Mouse (Mus musculus) cerebellum, adult 18-20 months (tissue): ENCODE data around the gene Gm3646.

Experiments
- DNase-seq, 2 experiments: peaks; one replicate each; pipeline ENCODE4 v3.0.0; 2021

Gene Gm3646

DNA sequence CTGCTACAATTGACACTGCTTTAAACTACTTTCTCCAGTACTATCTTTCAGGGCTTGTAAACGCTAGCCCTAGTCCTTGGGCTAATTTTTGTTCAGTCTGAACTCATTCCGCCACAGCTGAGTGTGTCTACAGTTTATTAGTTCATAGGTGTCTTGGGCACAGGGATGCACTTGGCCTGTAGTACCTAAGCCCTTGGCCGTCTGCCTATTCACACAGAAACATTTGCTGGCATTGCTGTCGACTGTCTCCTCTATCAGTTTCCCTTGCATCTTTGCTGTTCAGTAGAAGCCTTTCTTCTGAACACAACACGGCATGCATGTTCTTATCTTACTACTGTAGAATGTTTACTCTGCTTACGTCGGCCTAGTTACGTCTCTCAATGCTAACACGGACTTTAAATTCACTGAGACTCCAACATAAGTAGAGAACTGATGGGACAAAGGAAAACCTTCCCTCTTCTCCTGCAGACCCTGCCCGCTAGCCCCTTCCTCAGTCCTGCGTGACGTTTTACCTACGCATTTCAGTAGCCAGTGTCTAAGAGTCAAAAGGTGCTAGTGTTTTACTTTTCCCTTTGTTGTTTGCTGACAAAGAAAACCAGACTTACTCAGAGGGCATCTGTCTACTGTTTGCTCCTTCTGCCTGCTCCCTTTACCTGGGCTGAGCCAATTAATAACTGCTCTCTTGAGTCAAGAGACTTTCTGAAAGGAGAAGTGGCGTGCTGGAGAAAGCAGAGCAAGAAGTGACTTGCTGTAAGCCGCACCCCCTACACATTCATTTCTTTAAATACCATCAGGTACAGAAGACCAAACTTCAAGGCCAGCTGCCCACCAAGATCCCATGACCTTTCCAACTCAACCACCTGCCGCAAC lies 25.8 kb downstream of the Gm3646 start:
- peak; percentile 26 to 33 for DNase-seq

DNA sequence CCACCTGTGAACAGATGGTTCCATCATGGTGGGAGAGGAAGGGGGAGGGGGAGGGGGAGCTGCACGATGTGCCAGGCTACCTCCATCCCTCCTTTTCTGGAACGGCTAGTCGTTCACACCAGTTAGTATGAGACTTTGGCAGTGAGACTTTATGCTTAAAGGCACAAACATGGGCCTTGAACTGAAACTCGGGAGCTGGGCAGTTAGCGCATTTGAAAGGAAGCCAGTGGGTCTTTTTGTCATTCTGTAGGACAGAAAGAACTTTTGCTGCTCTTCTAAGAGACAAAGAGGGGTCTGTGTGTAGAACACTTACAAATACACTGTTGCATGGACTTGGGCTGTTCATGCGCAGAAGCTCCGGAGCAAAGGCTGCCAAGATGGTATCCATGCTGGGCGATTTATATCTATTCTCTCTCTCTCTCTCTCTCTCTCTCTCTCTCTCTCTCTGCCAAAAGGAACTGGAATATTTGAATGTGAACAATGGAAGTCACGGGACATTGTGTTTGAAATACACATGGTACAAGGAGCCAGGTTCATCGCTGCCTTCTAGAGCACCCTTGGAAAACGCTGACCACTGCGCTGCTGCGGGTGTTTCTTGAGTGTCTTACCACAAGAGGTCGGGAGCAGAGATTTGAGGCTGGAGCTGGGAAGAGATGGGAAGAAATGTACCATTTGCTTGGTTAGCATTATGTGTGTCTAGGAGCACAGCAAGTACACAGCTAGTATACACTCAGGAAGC lies 31.0 kb downstream of the Gm3646 start:
- DNase-seq, result no peak

- DNase-seq, result peak in 1 of 2 experiments; percentile 18
These were observed 31.6 kb downstream of the Gm3646 start for GRCm38 (mm10) chr1:39773551-39773950.

- peak; percentile 27 to 38 for DNase-seq
These were observed 32.6 kb downstream of the Gm3646 start for GRCm38 (mm10) chr1:39772401-39773095.

DNA sequence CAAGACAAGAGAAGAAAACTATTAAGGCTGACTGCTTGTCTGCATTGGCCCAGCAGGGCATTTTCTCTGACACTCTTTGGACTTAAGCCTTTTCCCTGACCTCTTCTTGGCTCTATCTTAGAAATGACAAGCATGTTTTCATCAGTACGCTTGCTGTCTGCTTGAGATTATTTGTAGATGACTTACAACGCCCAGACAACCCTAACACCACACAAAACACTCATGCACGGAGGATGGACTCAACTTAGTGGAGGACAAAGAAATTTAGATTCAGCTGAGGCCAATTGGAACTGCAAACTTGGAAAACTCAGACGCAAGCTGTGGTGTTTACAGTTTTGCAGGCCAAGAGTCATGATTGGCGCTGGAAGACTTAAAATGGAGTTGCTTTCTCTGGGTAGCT lies 34.7 kb downstream of the Gm3646 start:
- no peak for DNase-seq

DNA sequence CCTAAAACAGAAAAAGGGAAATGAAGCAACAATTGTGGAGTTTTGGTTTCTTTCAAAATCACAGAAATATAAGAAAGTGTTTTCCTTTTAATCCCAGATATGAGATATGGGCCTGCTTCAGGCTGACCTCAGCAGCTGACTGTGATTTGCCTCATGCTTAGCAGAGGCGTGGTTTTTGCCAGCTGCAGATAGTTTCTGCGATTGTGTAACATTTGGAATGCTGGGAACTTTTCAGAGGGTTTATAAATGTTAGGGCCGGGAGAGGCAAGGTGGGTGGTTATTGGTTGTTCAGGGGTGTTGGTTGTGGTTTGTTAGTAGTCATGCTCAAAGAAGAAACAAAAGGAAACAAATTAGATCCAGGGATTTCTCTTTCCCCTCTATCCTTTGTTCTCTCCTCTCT lies 37.1 kb downstream of the Gm3646 start:
- no peak for DNase-seq

DNA sequence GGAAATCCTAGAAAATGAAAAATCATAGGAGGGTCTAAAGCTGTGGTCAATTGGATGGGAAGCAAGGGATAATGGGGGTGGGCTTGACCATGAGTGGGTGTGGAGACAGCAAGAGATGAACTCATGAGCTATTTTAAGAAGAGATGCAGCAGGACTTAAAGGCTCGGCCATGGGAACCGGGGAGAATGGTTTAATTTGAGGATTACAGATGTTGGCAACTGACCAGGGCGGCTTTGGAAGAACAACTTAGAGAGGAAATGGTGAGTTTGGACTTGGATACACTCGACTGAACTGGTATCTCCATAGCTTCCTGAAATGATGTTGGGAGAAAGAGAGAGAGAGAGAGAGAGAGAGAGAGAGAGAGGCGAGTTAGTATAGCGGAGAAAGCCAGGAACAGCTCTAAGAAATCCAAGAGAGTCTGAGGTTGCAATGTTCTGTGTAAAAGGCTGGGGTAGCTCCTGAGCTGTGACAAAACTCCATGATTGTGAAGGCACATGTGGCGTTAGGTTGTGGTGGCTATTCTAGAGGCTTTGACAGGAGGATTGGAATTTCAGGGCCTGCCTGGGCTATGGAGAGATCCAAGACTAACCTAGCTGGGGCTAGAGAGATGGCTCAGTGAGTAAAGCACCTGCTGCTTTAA lies 39.2 kb downstream of the Gm3646 start:
- no peak for DNase-seq

DNA sequence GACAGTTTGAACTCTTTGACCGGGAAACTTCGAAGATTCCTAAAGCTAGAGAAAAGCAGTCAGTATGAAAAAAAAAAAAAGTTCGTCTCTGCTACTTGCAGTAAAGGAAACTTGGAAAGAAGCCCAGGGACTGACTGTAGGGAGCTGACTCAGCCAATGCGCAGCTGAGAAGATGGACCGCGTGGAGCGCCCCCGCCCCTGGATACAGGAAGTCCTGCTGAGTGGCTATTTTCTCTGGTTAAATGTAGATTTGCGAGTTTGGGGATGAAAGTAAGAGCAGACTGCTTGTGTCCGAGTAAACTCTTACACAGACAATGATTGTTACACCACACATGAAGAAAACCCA lies 43.1 kb downstream of the Gm3646 start:
- peak; percentile 22 to 39 for DNase-seq

DNA sequence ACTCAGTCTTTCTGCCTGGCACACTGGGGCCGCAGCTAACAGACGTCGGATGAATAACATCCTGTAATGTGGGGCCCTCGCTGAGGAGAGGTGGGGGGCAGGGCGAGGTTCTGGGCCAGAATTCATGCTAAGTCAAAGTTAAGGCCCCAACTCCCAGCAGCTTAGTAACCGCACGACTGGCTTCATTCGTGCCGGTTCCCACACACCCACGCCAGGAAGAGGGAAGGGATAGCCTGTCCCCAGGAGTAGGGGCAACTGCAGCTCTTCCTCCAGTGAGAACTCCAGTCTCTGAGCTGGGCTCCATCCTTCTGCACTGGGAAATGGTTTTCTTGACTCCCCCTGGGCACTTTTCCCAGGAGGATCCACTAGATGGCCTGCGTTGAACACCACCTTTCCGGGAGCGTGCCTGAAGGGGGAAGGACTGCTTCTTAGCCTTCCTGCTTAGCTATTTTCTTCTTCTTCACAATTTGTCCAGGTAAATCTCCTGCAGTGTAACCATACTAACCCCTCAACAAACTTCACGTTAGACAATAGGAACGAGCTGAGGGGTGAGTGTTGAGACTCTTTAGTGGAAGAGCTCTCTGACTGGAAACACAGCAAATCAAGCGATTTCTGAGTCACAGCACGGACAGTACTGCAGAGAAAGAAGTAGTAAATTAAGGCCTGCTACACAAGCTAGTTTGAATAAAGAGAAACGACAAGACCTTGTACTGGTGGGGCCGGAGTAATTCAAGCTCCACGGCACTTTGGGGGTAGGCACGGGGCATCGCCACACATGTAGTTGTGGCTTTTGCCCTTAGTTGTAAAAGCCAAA lies 43.7 kb downstream of the Gm3646 start:
- peak; percentile 74 to 81 for DNase-seq

- no peak for DNase-seq
These were observed 44.9 kb downstream of the Gm3646 start for GRCm38 (mm10) chr1:39760181-39760715.

DNA sequence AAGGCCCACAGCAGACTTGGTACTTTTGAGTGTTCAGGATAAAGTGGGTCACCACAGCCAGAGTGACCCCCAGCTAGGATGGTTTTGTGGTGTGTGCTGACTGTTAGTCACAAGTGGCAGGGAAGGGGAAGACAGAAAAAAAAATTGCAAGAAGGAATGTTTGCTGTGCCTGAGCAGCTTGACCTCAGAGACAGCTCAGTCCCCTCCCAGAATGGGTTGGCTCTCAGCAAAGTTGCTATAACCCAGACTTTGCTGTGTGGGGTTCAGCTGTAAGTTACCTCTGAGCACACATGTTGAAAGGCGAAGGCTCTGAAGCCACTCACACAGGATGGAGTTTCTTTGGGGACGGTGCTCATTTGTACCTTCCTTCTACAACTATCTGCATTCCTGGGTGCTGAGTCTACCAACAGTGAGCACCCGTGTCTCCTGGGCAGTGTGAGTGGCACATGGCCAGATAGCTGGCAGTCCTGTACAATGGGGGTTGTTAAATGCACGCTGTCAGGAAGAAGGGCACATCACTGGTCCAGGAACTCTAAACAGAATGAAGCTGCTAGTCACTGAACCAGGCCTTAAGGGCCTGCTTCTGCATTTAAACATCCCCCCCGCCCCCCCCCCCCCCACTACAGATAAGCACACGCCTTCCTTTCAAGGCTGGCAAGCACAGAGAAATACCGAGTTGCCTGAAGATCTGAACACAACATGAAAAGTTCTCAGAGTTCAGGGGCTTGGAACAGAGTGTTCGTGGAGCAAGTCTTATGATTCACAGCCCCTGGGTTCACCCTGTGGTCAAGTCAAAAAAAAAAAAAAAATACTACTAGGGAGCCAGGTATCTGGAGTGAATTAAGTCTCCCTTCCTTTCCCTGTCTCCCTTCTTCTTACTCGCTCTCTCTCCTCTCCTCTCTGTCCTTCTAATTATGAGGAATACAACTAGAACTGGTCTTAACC lies 45.6 kb downstream of the Gm3646 start:
- DNase-seq, result no peak

- DNase-seq, result no peak
These were observed 46.9 kb downstream of the Gm3646 start for GRCm38 (mm10) chr1:39758244-39758643.

DNA sequence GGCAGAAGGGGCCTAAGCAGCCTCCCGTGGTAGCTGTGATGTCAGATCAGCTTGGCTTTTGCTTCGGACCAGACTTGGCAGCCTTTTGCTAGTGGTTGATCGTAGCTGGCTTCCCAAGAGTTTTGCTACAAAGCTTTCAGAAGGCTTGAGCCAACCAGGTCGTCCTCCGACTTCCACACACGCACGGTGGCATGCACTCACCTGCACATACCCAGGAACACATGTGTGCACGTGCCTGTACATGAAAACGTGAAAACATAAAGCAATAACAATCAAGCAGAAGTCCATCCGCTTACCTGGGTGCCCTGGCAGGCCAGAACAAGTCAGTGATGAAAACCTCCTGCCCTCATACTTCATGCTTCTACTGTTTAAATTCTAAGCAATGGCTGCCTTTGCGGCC lies 48.2 kb downstream of the Gm3646 start:
- DNase-seq, result no peak

- no peak for DNase-seq
These were observed 50.7 kb downstream of the Gm3646 start for GRCm38 (mm10) chr1:39754224-39754957.
